Mouse (Mus musculus): Measurements from ENCODE around the gene Apeh.

Apeh gene

GRCm38 (mm10) chr9:108051931-108052220 lies 42.5 kb downstream of the Apeh start:
- ATAC-seq (ENCODE audit: low TSS enrichment) = no peak

DNA sequence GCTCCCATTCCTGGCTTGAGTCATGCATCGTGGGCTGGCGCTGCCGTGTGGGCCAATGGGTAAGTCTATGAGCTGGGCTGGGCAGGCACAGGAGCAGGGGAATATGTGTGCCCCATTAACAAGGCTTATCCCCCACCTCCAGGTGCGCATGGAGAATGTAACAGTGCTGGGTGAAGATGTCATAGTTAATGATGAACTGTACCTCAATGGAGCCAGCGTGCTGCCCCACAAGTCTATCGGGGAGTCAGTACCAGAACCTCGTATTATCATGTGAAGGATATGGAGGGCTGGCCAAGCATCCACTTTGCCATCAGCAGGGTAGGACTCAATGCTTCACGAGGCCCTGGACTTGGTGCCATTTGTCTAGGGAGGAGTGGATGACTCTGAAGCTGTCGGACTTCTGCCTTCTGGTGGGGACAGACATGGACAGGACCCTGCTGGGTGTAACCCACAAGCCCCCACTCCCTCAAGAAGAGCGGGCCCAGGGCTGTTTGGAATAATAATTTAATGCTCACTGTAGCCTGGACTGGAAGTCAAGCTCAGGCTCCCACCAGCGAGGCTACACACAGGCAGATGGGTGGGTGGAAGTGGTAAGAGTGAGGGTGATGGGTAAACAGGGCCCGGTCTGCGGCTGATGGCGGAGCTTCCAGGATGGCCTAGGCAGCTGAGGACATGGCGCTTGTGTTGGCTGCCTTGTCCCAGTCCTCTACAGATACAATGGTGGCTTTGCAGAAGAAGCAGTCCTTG lies 43.0 kb downstream of the Apeh start:
- ATAC-seq (ENCODE audit: low TSS enrichment) = no peak

DNA sequence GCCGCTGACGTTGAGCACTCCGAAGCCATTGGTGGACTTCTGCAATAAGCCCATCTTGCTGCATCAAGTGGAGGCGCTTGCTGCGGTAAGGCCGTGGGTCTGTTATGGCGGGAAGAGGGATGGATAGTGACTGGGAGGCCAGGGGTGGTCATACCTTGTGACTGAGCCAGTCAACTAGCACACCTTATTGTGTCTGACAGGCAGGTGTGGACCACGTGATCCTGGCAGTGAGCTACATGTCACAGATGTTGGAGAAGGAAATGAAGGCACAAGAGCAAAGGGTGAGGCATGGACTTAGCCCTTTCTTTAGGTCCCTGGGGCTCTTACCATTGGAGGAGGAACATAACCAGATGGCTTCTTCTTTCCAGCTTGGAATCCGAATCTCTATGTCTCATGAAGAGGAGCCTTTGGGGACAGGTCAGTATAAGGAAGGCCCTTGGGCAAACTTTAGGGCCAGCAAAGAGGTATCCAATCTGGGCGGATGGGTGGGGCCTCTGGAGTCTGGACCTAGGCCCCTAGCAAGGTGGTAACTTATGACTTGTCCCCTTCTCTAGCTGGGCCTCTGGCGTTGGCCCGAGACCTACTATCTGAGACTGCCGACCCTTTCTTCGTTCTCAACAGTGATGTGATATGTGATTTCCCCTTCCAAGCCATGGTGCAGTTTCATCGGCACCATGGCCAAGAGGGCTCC lies 44.7 kb downstream of the Apeh start:
- no peak for ATAC-seq (ENCODE audit: low TSS enrichment)

GRCm38 (mm10) chr9:108049016-108049455 lies 45.4 kb downstream of the Apeh start, which contains the start of gene Gmppb:
Gene Gmppb, plus strand, starts transcription at chr9:108049242.
- peak; percentile 85 for ATAC-seq (ENCODE audit: low TSS enrichment)

DNA sequence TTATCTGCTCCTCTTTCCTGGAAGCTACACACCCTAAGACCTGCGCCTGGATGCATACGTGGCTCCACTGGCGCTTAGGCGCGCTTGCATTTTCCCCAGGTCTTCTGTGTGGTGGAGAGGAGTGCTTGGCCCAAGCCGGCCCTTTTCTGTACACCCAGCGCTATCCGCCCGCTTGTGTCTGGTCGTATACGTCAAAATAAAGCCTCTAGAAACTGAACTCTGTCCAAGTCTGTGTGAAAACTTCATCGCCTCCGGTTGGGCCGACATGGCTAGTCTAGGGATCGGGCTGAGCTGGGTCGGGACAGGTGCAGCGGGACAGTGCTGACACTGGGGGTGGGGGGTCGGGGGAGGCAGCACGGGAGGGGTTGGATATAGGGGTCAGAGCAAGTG lies 45.8 kb downstream of the Apeh start:
- no peak for ATAC-seq (ENCODE audit: low TSS enrichment)

- no peak for ATAC-seq (ENCODE audit: low TSS enrichment)
These were observed 46.5 kb downstream of the Apeh start for GRCm38 (mm10) chr9:108047601-108048565.

DNA sequence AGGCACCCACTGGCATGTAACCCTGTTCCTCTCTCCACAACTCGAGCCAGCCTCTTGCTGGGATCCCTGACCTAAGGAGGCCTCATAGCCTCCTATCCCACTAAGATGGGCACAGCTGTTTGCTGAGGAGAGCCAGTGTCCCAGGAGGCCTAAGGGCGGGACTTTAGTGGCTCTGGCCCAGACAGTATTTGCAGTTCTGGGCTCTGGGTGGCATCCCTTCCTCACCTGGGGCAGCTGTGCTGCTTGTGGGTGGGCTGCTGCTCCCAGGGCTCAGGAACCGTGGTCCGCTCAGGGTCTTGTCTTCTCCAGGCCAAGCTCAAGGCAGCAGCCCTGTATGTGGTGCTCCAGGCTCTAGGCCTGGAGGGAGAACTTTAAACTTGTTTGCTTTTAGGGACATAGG lies 47.8 kb downstream of the Apeh start:
- no peak for ATAC-seq (ENCODE audit: low TSS enrichment)

- no peak for ATAC-seq (ENCODE audit: low TSS enrichment)
These were observed 49.5 kb downstream of the Apeh start for GRCm38 (mm10) chr9:108044751-108045492.
